Mouse (Mus musculus) lung, embryonic 16.5 days (tissue): ENCODE data around the gene Slc13a4. TPM values are rescaled to one million over a fixed set of nuclear protein-coding genes. Genes with fewer than 3 reads are reported as not detected.

Source experiments
- ATAC-seq: fragments of 200-750 bp; cut with Nextera tagmentation; 2 replicates; pipeline ENCODE4 v1.8.0; 2017; ENCODE audit warnings: low read depth, mild to moderate bottlenecking, moderate library complexity
- H3K27ac ChIP-seq: fragments of 300-500 bp; sonication (generic); 2 replicates; pipeline ENCODE4 v1.5.1; 2014; ENCODE audit warnings: mild to moderate bottlenecking, control low read depth, low read length
- H3K27me3 ChIP-seq: fragments of 300-500 bp; sonication (generic); 2 replicates; pipeline ENCODE4 v1.6.1; 2014; ENCODE audit warnings: low read depth, low read length, mixed read lengths; ENCODE audit not compliant: control insufficient read depth, insufficient read depth
- H3K36me3 ChIP-seq: fragments of 300-500 bp; sonication (generic); 2 replicates; pipeline ENCODE4 v1.6.1; 2014; ENCODE audit warnings: low read length; ENCODE audit not compliant: control insufficient read depth, insufficient read depth
- H3K4me1 ChIP-seq: fragments of 300-500 bp; sonication (generic); replicated peaks from 2 replicates; pipeline ENCODE4 v1.6.1; 2014; ENCODE audit warnings: low read length, mixed read lengths; ENCODE audit not compliant: control insufficient read depth, insufficient read depth
- H3K4me2 ChIP-seq: fragments of 300-500 bp; sonication (generic); 2 replicates; pipeline ENCODE4 v1.6.1; 2014; ENCODE audit warnings: low read depth, low read length, control low read depth
- H3K4me3 ChIP-seq: fragments of 300-500 bp; sonication (generic); 2 replicates; pipeline ENCODE4 v1.5.1; 2014; ENCODE audit warnings: mild to moderate bottlenecking, low read length, control low read depth
- H3K9ac ChIP-seq: fragments of 300-500 bp; sonication (generic); 2 replicates; pipeline ENCODE4 v1.6.1; 2014; ENCODE audit warnings: low read length, control low read depth
- H3K9me3 ChIP-seq: fragments of 300-500 bp; sonication (generic); 2 replicates; pipeline ENCODE4 v1.6.1; 2016; ENCODE audit warnings: low read length; ENCODE audit not compliant: control insufficient read depth
- WGBS: fragments of 180-500 bp; shearing (Covaris S2); extraction: QIAGEN DNeasy Blood & Tissue Kit; methylation state at CpG from one replicate; pipeline ENCODE4 v1.1.7; 2014; 5-methylcytosine and 5-hydroxymethylcytosine counted together
- polyA plus RNA-seq: library from polyadenylated mRNA; unstranded; fragments of >200 nt; fragmentation: Nextera tagmentation; extraction: Ambion mirVana; gene quantifications from 2 replicates; pipeline ENCODE4 v1.2.1, GENCODE M21; 2015

Slc13a4 gene
- polyA plus RNA-seq: 0.11 and 0.35 TPM in 2 replicates

- H3K27ac ChIP-seq: no peak within 1 kb of the TSS
- no peaks in the 10 kb centered on the region for H3K9me3 ChIP-seq
- WGBS: 28% methylated on average over 7 of the region's 7 CpGs
- H3K9ac ChIP-seq: no peak within 1 kb of the TSS
- H3K36me3 ChIP-seq: no peaks in the 10 kb centered on the region
- H3K27me3 ChIP-seq: no peaks in the 10 kb centered on the region
- H3K4me2 ChIP-seq: no peak within 1 kb of the TSS
- H3K4me1 ChIP-seq: no peaks in the 10 kb centered on the region
- no peak within 1 kb of the TSS for H3K4me3 ChIP-seq
- no peak for ATAC-seq
Observed at GRCm38 (mm10) chr6:35308037-35308436, at the start of gene Slc13a4. Slc13a4 (minus strand) TSS chr6:35308131.

- 83% methylated on average over 3 of the region's 3 CpGs for WGBS
- Histone ChIP-seq H3K4me3 (no peak overlapping the region), H3K27ac (no peak overlapping the region), H3K36me3 (no peaks in the 10 kb centered on the region), H3K9ac (no peak overlapping the region), H3K27me3 (no peaks in the 10 kb centered on the region), H3K4me2 (no peak overlapping the region), H3K9me3 (no peaks in the 10 kb centered on the region), H3K4me1 (peaks cover 3% of the 10 kb centered on the region; the same call in 1 of the 2 replicates)
- ATAC-seq: no peak
Observed at GRCm38 (mm10) chr6:35355320-35355719, 47.4 kb upstream of the Slc13a4 start.

- WGBS: 26% methylated on average over 6 of the region's 6 CpGs
- Histone ChIP-seq H3K9me3 (no peaks in the 10 kb centered on the region), H3K9ac (no peak overlapping the region), H3K27me3 (no peaks in the 10 kb centered on the region), H3K4me3 (no peak overlapping the region), H3K4me1 (peaks cover 3% of the 10 kb centered on the region; the same call in 1 of the 2 replicates), H3K4me2 (no peak overlapping the region), H3K27ac (no peak overlapping the region), H3K36me3 (no peaks in the 10 kb centered on the region)
- ATAC-seq: no peak
Observed at GRCm38 (mm10) chr6:35354622-35354998, 46.7 kb upstream of the Slc13a4 start.

- Histone ChIP-seq H3K36me3 (no peaks in the 10 kb centered on the region), H3K9ac (no peak overlapping the region), H3K4me1 (peaks cover 3% of the 10 kb centered on the region; the same call in 1 of the 2 replicates), H3K9me3 (no peaks in the 10 kb centered on the region), H3K4me2 (peak overlapping the region; percentile 0; the same call in 1 of the 2 replicates), H3K27ac (no peak overlapping the region), H3K4me3 (no peak overlapping the region), H3K27me3 (no peaks in the 10 kb centered on the region)
- WGBS: 20% methylated on average over 16 of the region's 18 CpGs
- peak; percentile 59; the same call in 1 of the 2 replicates for ATAC-seq
Observed at GRCm38 (mm10) chr6:35353846-35354621, 46.1 kb upstream of the Slc13a4 start.

GRCm38 (mm10) chr6:35353416-35353815, 45.5 kb upstream of the Slc13a4 start:
- ATAC-seq: 0 out of 2 replicates have a peak, but pooled peaks have one; percentile 17
- Histone ChIP-seq H3K36me3 (no peaks in the 10 kb centered on the region), H3K4me2 (peak overlapping the region; percentile 0; the same call in 1 of the 2 replicates), H3K9ac (no peak overlapping the region), H3K4me3 (no peak overlapping the region), H3K4me1 (peaks cover 3% of the 10 kb centered on the region; the same call in 1 of the 2 replicates), H3K27me3 (no peaks in the 10 kb centered on the region), H3K27ac (no peak overlapping the region), H3K9me3 (no peaks in the 10 kb centered on the region)
- WGBS: 56% methylated on average over 5 of the region's 5 CpGs

GRCm38 (mm10) chr6:35352867-35353266, 44.9 kb upstream of the Slc13a4 start:
- no peaks in the 10 kb centered on the region for H3K36me3 ChIP-seq
- H3K27me3 ChIP-seq: no peaks in the 10 kb centered on the region
- H3K27ac ChIP-seq: no peak overlapping the region
- 80% methylated on average over 8 of the region's 8 CpGs for WGBS
- H3K4me2 ChIP-seq: no peak overlapping the region
- peaks cover 3% of the 10 kb centered on the region; the same call in 1 of the 2 replicates for H3K4me1 ChIP-seq
- no peak for ATAC-seq
- H3K9ac ChIP-seq: no peak overlapping the region
- no peaks in the 10 kb centered on the region for H3K9me3 ChIP-seq
- H3K4me3 ChIP-seq: no peak overlapping the region

- no peak for ATAC-seq
- Histone ChIP-seq H3K4me3 (no peak overlapping the region), H3K4me1 (peaks cover 3% of the 10 kb centered on the region; the same call in 1 of the 2 replicates), H3K9me3 (no peaks in the 10 kb centered on the region), H3K4me2 (no peak overlapping the region), H3K27me3 (no peaks in the 10 kb centered on the region), H3K9ac (no peak overlapping the region), H3K36me3 (no peaks in the 10 kb centered on the region), H3K27ac (no peak overlapping the region)
- 83% methylated on average over 3 of the region's 3 CpGs for WGBS
Observed at GRCm38 (mm10) chr6:35351826-35352225, 43.9 kb upstream of the Slc13a4 start.

GRCm38 (mm10) chr6:35349784-35350183, 41.9 kb upstream of the Slc13a4 start:
- no peaks in the 10 kb centered on the region for H3K36me3 ChIP-seq
- peak; percentile 43; the same call in 1 of the 2 replicates for ATAC-seq
- H3K27me3 ChIP-seq: no peaks in the 10 kb centered on the region
- H3K4me3 ChIP-seq: no peak overlapping the region
- 36% methylated on average over 7 of the region's 7 CpGs for WGBS
- no peak overlapping the region for H3K27ac ChIP-seq
- no peak overlapping the region for H3K4me2 ChIP-seq
- no peaks in the 10 kb centered on the region for H3K9me3 ChIP-seq
- no peak overlapping the region for H3K9ac ChIP-seq
- peaks cover 3% of the 10 kb centered on the region; the same call in 1 of the 2 replicates for H3K4me1 ChIP-seq

- ATAC-seq: no peak
- Histone ChIP-seq H3K9ac (no peak overlapping the region), H3K36me3 (no peaks in the 10 kb centered on the region), H3K27me3 (no peaks in the 10 kb centered on the region), H3K27ac (no peak overlapping the region), H3K4me1 (no peaks in the 10 kb centered on the region), H3K4me3 (no peak overlapping the region), H3K9me3 (no peaks in the 10 kb centered on the region), H3K4me2 (no peak overlapping the region)
- WGBS: 25% methylated on average over 3 of the region's 3 CpGs
Observed at GRCm38 (mm10) chr6:35338640-35339039, 30.7 kb upstream of the Slc13a4 start.
